Mouse (Mus musculus) stomach, embryonic 16.5 days (tissue): ENCODE data around the gene Cpb2. TPM values are rescaled to one million over a fixed set of nuclear protein-coding genes. Genes with fewer than 3 reads are reported as not detected.
A peak's percentile ranks its signal among the peaks of the same experiment; 100 is the strongest.

Experiments
- ATAC-seq: fragments of 200-750 bp; cut with Nextera tagmentation; 2 replicates; pipeline ENCODE4 v1.8.0; 2017; ENCODE audit warnings: moderate number of reproducible peaks, moderate TSS enrichment; ENCODE audit not compliant: insufficient read depth, low FRiP score
- H3K27ac ChIP-seq: fragments of 300-500 bp; sonication (generic); 2 replicates; pipeline ENCODE4 v1.5.1; 2014; ENCODE audit warnings: low read length
- H3K27me3 ChIP-seq: fragments of 300-500 bp; sonication (generic); 2 replicates; pipeline ENCODE4 v1.6.1; 2014; ENCODE audit warnings: low read length, control low read depth, mixed read lengths; ENCODE audit not compliant: control insufficient read depth, insufficient read depth
- H3K36me3 ChIP-seq: fragments of 300-500 bp; sonication (generic); 2 replicates; pipeline ENCODE4 v1.6.1; 2014; ENCODE audit warnings: low read length; ENCODE audit not compliant: control insufficient read depth, insufficient read depth
- H3K4me1 ChIP-seq: fragments of 300-500 bp; sonication (generic); 2 replicates; pipeline ENCODE4 v1.6.1; 2014; ENCODE audit warnings: low read length, control low read depth, mixed read lengths; ENCODE audit not compliant: control insufficient read depth, insufficient read depth
- H3K4me2 ChIP-seq: fragments of 300-500 bp; sonication (generic); 2 replicates; pipeline ENCODE4 v1.6.1; 2014; ENCODE audit warnings: low read depth, low read length, mixed read lengths
- H3K4me3 ChIP-seq: fragments of 300-500 bp; sonication (generic); replicated peaks from 2 replicates; pipeline ENCODE4 v1.5.1; 2014; ENCODE audit warnings: mild to moderate bottlenecking, low read length
- H3K9ac ChIP-seq: fragments of 300-500 bp; sonication (generic); 2 replicates; pipeline ENCODE4 v1.6.1; 2014; ENCODE audit warnings: low read length
- H3K9me3 ChIP-seq: fragments of 300-500 bp; sonication (generic); replicated peaks from 2 replicates; pipeline ENCODE4 v1.6.1; 2016; ENCODE audit warnings: low read length, control low read depth; ENCODE audit not compliant: control insufficient read depth
- WGBS: fragments of 180-500 bp; shearing (Covaris S2); extraction: QIAGEN DNeasy Blood & Tissue Kit; methylation state at CpG from one replicate; pipeline ENCODE4 v1.1.7; 2014; 5-methylcytosine and 5-hydroxymethylcytosine counted together
- polyA plus RNA-seq: library from polyadenylated mRNA; unstranded; fragments of >200 nt; fragmentation: Nextera tagmentation; extraction: Ambion mirVana; gene quantifications from 2 replicates; pipeline ENCODE4 v1.2.1, GENCODE M21; 2015

Cpb2 gene
- polyA plus RNA-seq = 6.8 and 8.3 TPM in 2 replicates

GRCm38 (mm10) chr14:75242087-75242486 is at the start of gene Cpb2:
TSS of gene Cpb2 (plus strand) at chr14:75242287.
- ATAC-seq = no peak
- Histone ChIP-seq H3K4me2 (no peak within 1 kb of the TSS), H3K9ac (no peak within 1 kb of the TSS), H3K9me3 (no peaks in the 10 kb centered on the region), H3K27me3 (no peaks in the 10 kb centered on the region), H3K27ac (no peak within 1 kb of the TSS), H3K4me3 (no peak within 1 kb of the TSS), H3K4me1 (no peaks in the 10 kb centered on the region), H3K36me3 (no peaks in the 10 kb centered on the region)
- 66% methylated on average over 5 of the region's 5 CpGs for WGBS

GRCm38 (mm10) chr14:75192427-75192826 is 49.7 kb upstream of the Cpb2 start:
- H3K4me2 ChIP-seq = no peak overlapping the region
- ATAC-seq = no peak
- H3K27ac ChIP-seq = no peak overlapping the region
- no peaks in the 10 kb centered on the region for H3K27me3 ChIP-seq
- H3K9me3 ChIP-seq = no peaks in the 10 kb centered on the region
- no peaks in the 10 kb centered on the region for H3K4me1 ChIP-seq
- H3K36me3 ChIP-seq = no peaks in the 10 kb centered on the region
- no peak overlapping the region for H3K9ac ChIP-seq
- 83% methylated on average over 10 of the region's 10 CpGs for WGBS
- no peak overlapping the region for H3K4me3 ChIP-seq

GRCm38 (mm10) chr14:75192858-75193257 is 49.2 kb upstream of the Cpb2 start:
- no peak overlapping the region for H3K9ac ChIP-seq
- 66% methylated on average over 10 of the region's 10 CpGs for WGBS
- no peaks in the 10 kb centered on the region for H3K36me3 ChIP-seq
- no peak overlapping the region for H3K27ac ChIP-seq
- ATAC-seq = no peak
- H3K4me3 ChIP-seq = no peak overlapping the region
- H3K27me3 ChIP-seq = no peaks in the 10 kb centered on the region
- H3K4me1 ChIP-seq = no peaks in the 10 kb centered on the region
- H3K9me3 ChIP-seq = no peaks in the 10 kb centered on the region
- H3K4me2 ChIP-seq = no peak overlapping the region

- WGBS = 85% methylated on average over 5 of the region's 5 CpGs
- no peak overlapping the region for H3K9ac ChIP-seq
- H3K27me3 ChIP-seq = no peaks in the 10 kb centered on the region
- H3K9me3 ChIP-seq = no peaks in the 10 kb centered on the region
- no peak overlapping the region for H3K4me2 ChIP-seq
- no peaks in the 10 kb centered on the region for H3K36me3 ChIP-seq
- H3K4me3 ChIP-seq = no peak overlapping the region
- no peak overlapping the region for H3K27ac ChIP-seq
- no peak for ATAC-seq
- no peaks in the 10 kb centered on the region for H3K4me1 ChIP-seq
Observed at GRCm38 (mm10) chr14:75195530-75195929, 46.6 kb upstream of the Cpb2 start.

GRCm38 (mm10) chr14:75197027-75197426 is 45.1 kb upstream of the Cpb2 start:
- Histone ChIP-seq H3K27me3 (no peaks in the 10 kb centered on the region), H3K4me2 (no peak overlapping the region), H3K4me3 (no peak overlapping the region), H3K9me3 (no peaks in the 10 kb centered on the region; the same call in 1 of the 2 replicates), H3K9ac (no peak overlapping the region), H3K27ac (no peak overlapping the region), H3K36me3 (no peaks in the 10 kb centered on the region), H3K4me1 (no peaks in the 10 kb centered on the region)
- ATAC-seq = no peak
- WGBS = 37% methylated on average over 5 of the region's 5 CpGs

- Histone ChIP-seq H3K4me3 (no peak overlapping the region), H3K27me3 (no peaks in the 10 kb centered on the region), H3K9ac (no peak overlapping the region), H3K4me2 (no peak overlapping the region), H3K4me1 (no peaks in the 10 kb centered on the region), H3K36me3 (no peaks in the 10 kb centered on the region), H3K27ac (peak overlapping the region; percentile 41), H3K9me3 (no peaks in the 10 kb centered on the region; the same call in 1 of the 2 replicates)
- ATAC-seq = peak; percentile 79
- WGBS = 22% methylated on average over 7 of the region's 7 CpGs
Observed at GRCm38 (mm10) chr14:75197660-75198059, 44.4 kb upstream of the Cpb2 start.

- 77% methylated on average over 6 of the region's 6 CpGs for WGBS
- no peak for ATAC-seq
Observed at GRCm38 (mm10) chr14:75205363-75206051, 36.6 kb upstream of the Cpb2 start.

GRCm38 (mm10) chr14:75206307-75206706 is 35.8 kb upstream of the Cpb2 start:
- Histone ChIP-seq H3K9me3 (no peaks in the 10 kb centered on the region; the same call in 1 of the 2 replicates), H3K4me3 (no peak overlapping the region), H3K4me1 (no peaks in the 10 kb centered on the region), H3K9ac (no peak overlapping the region), H3K4me2 (no peak overlapping the region), H3K27me3 (no peaks in the 10 kb centered on the region), H3K36me3 (no peaks in the 10 kb centered on the region), H3K27ac (no peak overlapping the region)
- no peak for ATAC-seq
- 94% methylated on average over 4 of the region's 4 CpGs for WGBS

More at GRCm38 (mm10) chr14:75205363-75206051, 36.6 kb upstream of the Cpb2 start:
- H3K27me3 ChIP-seq = no peaks in the 10 kb centered on the region
- H3K9ac ChIP-seq = no peak overlapping the region
- H3K4me1 ChIP-seq = no peaks in the 10 kb centered on the region
- H3K9me3 ChIP-seq = no peaks in the 10 kb centered on the region; the same call in 1 of the 2 replicates
- H3K36me3 ChIP-seq = no peaks in the 10 kb centered on the region
- no peak overlapping the region for H3K27ac ChIP-seq
- H3K4me3 ChIP-seq = no peak overlapping the region
- H3K4me2 ChIP-seq = no peak overlapping the region

- Histone ChIP-seq H3K36me3 (no peaks in the 10 kb centered on the region), H3K27me3 (no peaks in the 10 kb centered on the region), H3K4me2 (no peak overlapping the region), H3K9ac (no peak overlapping the region), H3K4me3 (no peak overlapping the region), H3K9me3 (no peaks in the 10 kb centered on the region), H3K4me1 (no peaks in the 10 kb centered on the region), H3K27ac (no peak overlapping the region)
- no peak for ATAC-seq
- WGBS = 65% methylated on average over 6 of the region's 6 CpGs
Observed at GRCm38 (mm10) chr14:75208572-75209151, 33.4 kb upstream of the Cpb2 start.
